Mouse (Mus musculus): Measurements from ENCODE around the gene Gon4l. TPM values are rescaled to one million over a fixed set of nuclear protein-coding genes. Genes with fewer than 3 reads are reported as not detected.

The Gon4l gene
- total RNA-seq, 2 experiments from 2014 or later = 22.8 to 45.3 TPM

Other genes starting within 250 kb of the Gon4l start
- gene Arhgef2, start 229.3 kb upstream of the Gon4l start, total RNA-seq (2014; fragmentation: Nextera tagmentation) = 125 and 137 TPM in 2 replicates
- 59.1 and 73.5 TPM in 2 replicates for gene Arhgef2, start 229.3 kb upstream of the Gon4l start, total RNA-seq (2017)
- gene Rxfp4, start 182.1 kb upstream of the Gon4l start, total RNA-seq (2014; fragmentation: Nextera tagmentation) = not detected in 2 replicates
- not detected in 2 replicates for gene Rxfp4, start 182.1 kb upstream of the Gon4l start, total RNA-seq (2017)
- 57.4 and 68.2 TPM in 2 replicates for gene Khdc4, start 149.4 kb upstream of the Gon4l start, total RNA-seq (2014; fragmentation: Nextera tagmentation)
- gene Khdc4, start 149.4 kb upstream of the Gon4l start, total RNA-seq (2017) = 35.4 and 49.3 TPM in 2 replicates
- gene Rit1, start 118.4 kb upstream of the Gon4l start, total RNA-seq (2014; fragmentation: Nextera tagmentation) = 17.5 and 20.5 TPM in 2 replicates
- 20.0 and 26.5 TPM in 2 replicates for gene Rit1, start 118.4 kb upstream of the Gon4l start, total RNA-seq (2017)
- 0.19 and 0.62 TPM in 2 replicates for gene Syt11, start 60.1 kb upstream of the Gon4l start, total RNA-seq (2014; fragmentation: Nextera tagmentation)
- gene Syt11, start 60.1 kb upstream of the Gon4l start, total RNA-seq (2017) = 0.65 and 1.1 TPM in 2 replicates
- 19.9 and 25.5 TPM in 2 replicates for gene Msto1, start 78.8 kb downstream of the Gon4l start, total RNA-seq (2014; fragmentation: Nextera tagmentation)
- 27.6 and 29.4 TPM in 2 replicates for gene Msto1, start 78.8 kb downstream of the Gon4l start, total RNA-seq (2017)
- gene Ash1l, start 115.4 kb downstream of the Gon4l start, total RNA-seq (2014; fragmentation: Nextera tagmentation) = 37.7 and 41.5 TPM in 2 replicates
- 17.0 and 23.5 TPM in 2 replicates for gene Ash1l, start 115.4 kb downstream of the Gon4l start, total RNA-seq (2017)
- 86.8 and 108 TPM in 2 replicates for gene Dap3, start 116.0 kb downstream of the Gon4l start, total RNA-seq (2014; fragmentation: Nextera tagmentation)
- gene Dap3, start 116.0 kb downstream of the Gon4l start, total RNA-seq (2017) = 83.9 and 89.5 TPM in 2 replicates

Data from granulocyte monocyte progenitor cell, adult 5-6 weeks (primary cell).